In genomic region chr9:52168686-52169270, GRCm38 (mm10) we compare ENCODE assay signal across 8 mouse cellular contexts. TPM values are rescaled to one million over a fixed set of nuclear protein-coding genes. Genes with fewer than 3 reads are reported as not detected.
A peak's percentile ranks its signal among the peaks of the same experiment; 100 is the strongest.
DNase-seq lines count a peak whose midpoint lies in the region; ATAC-seq and TF ChIP-seq lines count a peak whose summit lies in the region.

No protein-coding gene starts in this region.

- peaks cover 2 to 20% of the 10 kb centered on the region in 2 experiments; a peak in 3 of 4 replicates for H3K4me1 ChIP-seq in heart, embryonic 14.5 days (ENCODE audit: control insufficient read depth in 2 of 2, insufficient read depth in 2 of 2, low read length in 2 of 2)
- H3K4me1 ChIP-seq in liver, embryonic 16.5 days (ENCODE audit: control insufficient read depth, low read depth, low read length) = no peaks in the 10 kb centered on the region; the same call in 1 of the 2 replicates
- peaks cover 20% of the 10 kb centered on the region for H3K4me1 ChIP-seq in neural tube, embryonic 15.5 days
- H3K4me1 ChIP-seq in thymus, adult 2 months (replicated peaks; ENCODE audit: control insufficient read depth, insufficient read depth, low read length) = peaks cover 9% of the 10 kb centered on the region

- no peaks in the 10 kb centered on the region for H3K27me3 ChIP-seq in heart, embryonic 14.5 days (ENCODE audit: control insufficient read depth, insufficient read depth, low read length)
- H3K27me3 ChIP-seq in liver, embryonic 16.5 days (ENCODE audit: control insufficient read depth, insufficient read depth, low read depth, low read length) = peaks cover 36% of the 10 kb centered on the region
- H3K27me3 ChIP-seq in neural tube, embryonic 15.5 days (replicated peaks) = no peaks in the 10 kb centered on the region
- no peaks in the 10 kb centered on the region; the same call in 1 of the 2 replicates for H3K27me3 ChIP-seq in thymus, adult 2 months (ENCODE audit: control insufficient read depth, insufficient read depth, low read length)

- ATAC-seq in heart, embryonic 14.5 days (ENCODE audit: insufficient number of reproducible peaks, insufficient read depth, low FRiP score, low read depth) = peak; percentile 86
- no peak; the same call in 1 of the 2 replicates for ATAC-seq in liver, embryonic 16.5 days (ENCODE audit: low read depth)
- ATAC-seq in neural tube, embryonic 15.5 days (ENCODE audit: low FRiP score) = peak; percentile 90

- H3K4me3 ChIP-seq in heart, embryonic 14.5 days (ENCODE audit: control insufficient read depth in 1 of 2, insufficient read depth in 1 of 2, low read depth in 1 of 2, low read length in 2 of 2) = peak overlapping the region; percentile 76 to 77
- peak overlapping the region; percentile 71 for H3K4me3 ChIP-seq in liver, embryonic 16.5 days (ENCODE audit: low read depth, low read length)
- H3K4me3 ChIP-seq in neural tube, embryonic 15.5 days (replicated peaks) = peak overlapping the region; percentile 92
- H3K4me3 ChIP-seq in thymus, adult 2 months (ENCODE audit: control insufficient read depth, insufficient read depth, low read length) = peak overlapping the region; percentile 13; the same call in 1 of the 2 replicates

- H3K27ac ChIP-seq in heart, embryonic 14.5 days (replicated peaks in 1 of 2; ENCODE audit: control insufficient read depth in 1 of 2, insufficient read depth in 1 of 2, low read depth in 2 of 2, low read length in 2 of 2) = peak overlapping the region; percentile 78 to 96
- H3K27ac ChIP-seq in liver, embryonic 16.5 days (ENCODE audit: low read length) = peak overlapping the region; percentile 61; the same call in 1 of the 2 replicates
- peak overlapping the region; percentile 97 for H3K27ac ChIP-seq in neural tube, embryonic 15.5 days (replicated peaks)
- H3K27ac ChIP-seq in thymus, adult 2 months (ENCODE audit: control insufficient read depth, insufficient read depth, low read length) = no peak overlapping the region

- H3K4me2 ChIP-seq in heart, embryonic 14.5 days (ENCODE audit: low read length) = peak overlapping the region; percentile 70
- H3K4me2 ChIP-seq in liver, embryonic 16.5 days (ENCODE audit: low read depth, low read length) = peak overlapping the region; percentile 82
- peak overlapping the region; percentile 76 for H3K4me2 ChIP-seq in neural tube, embryonic 15.5 days

- no peaks in the 10 kb centered on the region for H3K36me3 ChIP-seq in heart, embryonic 14.5 days (ENCODE audit: control insufficient read depth, insufficient read depth, low read length)
- no peaks in the 10 kb centered on the region for H3K36me3 ChIP-seq in liver, embryonic 16.5 days (ENCODE audit: control insufficient read depth, insufficient read depth)
- no peaks in the 10 kb centered on the region for H3K36me3 ChIP-seq in neural tube, embryonic 15.5 days
- no peaks in the 10 kb centered on the region for H3K36me3 ChIP-seq in thymus, adult 2 months (ENCODE audit: control insufficient read depth, insufficient read depth, low read length)

- under 1% methylated on average over 19 of the region's 34 CpGs for WGBS in heart, embryonic 14.5 days
- under 1% methylated on average over 29 of the region's 34 CpGs for WGBS in liver, embryonic 16.5 days (ENCODE audit: insufficient replicate concordance)
- 1% methylated on average over 17 of the region's 34 CpGs for WGBS in neural tube, embryonic 15.5 days
- 3% methylated on average over 33 of the region's 34 CpGs for WGBS in thymus, adult 2 months

- no peak for TF ChIP-seq POLR2A in thymus, adult 2 months (IDR thresholded peaks at IDR 0.05; ENCODE audit: control insufficient read depth, extremely low read depth, insufficient read depth, low read length, poor library complexity)

- H3K9me3 ChIP-seq in heart, embryonic 14.5 days (ENCODE audit: control insufficient read depth, low read length) = no peaks in the 10 kb centered on the region
- H3K9me3 ChIP-seq in liver, embryonic 16.5 days (replicated peaks; ENCODE audit: control insufficient read depth, low read length) = no peaks in the 10 kb centered on the region
- H3K9me3 ChIP-seq in neural tube, embryonic 15.5 days (replicated peaks) = no peaks in the 10 kb centered on the region

- H3K9ac ChIP-seq in heart, embryonic 14.5 days (ENCODE audit: low read length) = peak overlapping the region; percentile 94
- peak overlapping the region; percentile 76 for H3K9ac ChIP-seq in liver, embryonic 16.5 days (ENCODE audit: low read depth, low read length)
- H3K9ac ChIP-seq in neural tube, embryonic 15.5 days (replicated peaks) = peak overlapping the region; percentile 99

- no peak for TF ChIP-seq CTCF in thymus, adult 2 months (IDR thresholded peaks at IDR 0.05; ENCODE audit: borderline replicate concordance, control insufficient read depth, extremely low read depth, insufficient read depth, low read length, poor library complexity)

- DNase-seq in CD4-positive, CD25-positive, alpha-beta regulatory T cell, adult 2 months (ENCODE audit: low read depth, low spot score) = peak; percentile 77
- peak; percentile 54 to 68 for DNase-seq in adrenal gland, postnatal 4 days (ENCODE audit: low spot score in 2 of 2)
- DNase-seq in fibroblast of lung, adult 2 months (ENCODE audit: low read depth) = peak; percentile 48
- peak; percentile 89 for DNase-seq in kidney, postnatal 14 days
- peak; percentile 67 for DNase-seq in thymus, adult 2 months

RNA-seq across cellular contexts. Expression of gene Zc3h12c, which starts 0.4 kb away (rescaled TPM):
- total RNA-seq in adrenal gland, postnatal 4 days (2021) = 10 to 100 TPM; 19.8 to 21.2 TPM
- 4.4 and 4.6 TPM in 2 replicates for polyA plus RNA-seq in heart, embryonic 14.5 days (2014; fragmentation: Nextera tagmentation; extraction: Ambion mirVana)
- polyA plus RNA-seq in liver, embryonic 16.5 days (2015; fragmentation: Nextera tagmentation; extraction: Ambion mirVana) = 0.40 and 0.44 TPM in 2 replicates
- 3.4 TPM in 2 replicates for polyA plus RNA-seq in neural tube, embryonic 15.5 days (2015; fragmentation: Nextera tagmentation; extraction: Ambion mirVana)
- polyA plus RNA-seq in thymus, adult 2 months (2012; rRNA removed) = 1.5 and 1.7 TPM in 2 replicates

Comparison
In these comparisons a context has a peak if more than half of its experiments do, and no peak if none do; other contexts are left out.
1. H3K4me3 ChIP-seq: peak in every context shown above with its lines; median percentile 92 in neural tube, embryonic 15.5 days; 76 in heart, embryonic 14.5 days; 71 in liver, embryonic 16.5 days; 13 in thymus, adult 2 months.